Mouse (Mus musculus): ENCODE results near the gene Syce2. TPM values are rescaled to one million over a fixed set of nuclear protein-coding genes. Genes with fewer than 3 reads are reported as not detected.

Syce2 gene
- polyA plus RNA-seq, 1 experiment from 2014 or later, result 160 TPM

DNA sequence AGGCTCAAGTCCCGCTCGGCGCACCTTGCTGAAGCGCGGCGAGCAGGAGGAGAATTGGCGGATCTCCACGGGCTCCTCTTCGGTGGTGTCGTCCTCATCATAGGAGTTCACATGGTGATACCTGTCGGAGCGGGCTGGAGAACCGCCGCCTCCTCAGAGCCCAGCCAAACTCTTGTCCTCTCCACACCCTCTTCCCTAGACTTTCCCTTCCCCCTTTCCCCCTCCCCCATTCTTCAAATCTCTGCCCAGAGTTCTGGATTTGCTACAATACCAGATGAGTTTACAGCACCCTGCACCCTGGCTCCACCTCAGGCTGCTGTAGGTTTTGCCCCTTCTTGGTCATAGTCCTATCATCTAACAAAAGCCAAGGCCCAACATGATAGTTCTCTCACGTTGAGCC, 46.7 kb downstream of the Syce2 start:
- no peak for DNase-seq (ENCODE audit: low spot score)
- Histone ChIP-seq H3K36me3 (ENCODE audit: control insufficient read depth, insufficient read depth, low read length) (no peaks in the 10 kb centered on the region), H3K27ac (ENCODE audit: low read depth, low read length) (no peak overlapping the region), H3K27me3 (replicated peaks; ENCODE audit: control insufficient read depth, insufficient read depth, low read length) (peaks cover 28% of the 10 kb centered on the region), H3K9me3 (ENCODE audit: control insufficient read depth, low read length) (no peaks in the 10 kb centered on the region), H3K4me2 (no peak overlapping the region), H3K9ac (ENCODE audit: low read depth, low read length) (no peak overlapping the region), H3K4me1 (replicated peaks; ENCODE audit: control insufficient read depth, insufficient read depth, low read length) (peaks cover 2% of the 10 kb centered on the region; the same call in 1 of the 2 replicates), H3K4me3 (ENCODE audit: low read depth, low read length) (no peak overlapping the region)
- no peak for ATAC-seq (replicated peaks; ENCODE audit: low FRiP score)
- 83% methylated on average over 15 of the region's 15 CpGs for WGBS

DNA sequence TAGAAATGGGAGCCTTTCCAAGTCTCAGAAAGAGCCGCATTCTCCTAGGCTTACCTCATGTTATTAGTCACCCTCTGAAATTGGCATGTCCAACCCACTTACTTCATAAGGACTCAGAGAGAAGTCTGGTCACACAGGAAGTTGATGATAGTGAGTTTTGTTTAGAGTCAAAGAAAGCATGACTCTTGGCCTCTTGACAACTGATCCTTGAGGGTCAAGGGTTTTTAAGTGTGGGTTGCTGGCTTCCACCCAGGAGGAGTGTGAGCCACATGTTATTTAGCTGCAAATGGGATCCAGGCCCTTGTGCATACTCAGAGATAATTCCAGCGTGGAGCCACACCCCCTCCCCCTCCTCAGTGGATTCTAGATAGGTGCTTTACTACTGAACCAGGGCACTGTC, 49.7 kb downstream of the Syce2 start:
- H3K36me3 ChIP-seq (ENCODE audit: control insufficient read depth, insufficient read depth, low read length), result no peaks in the 10 kb centered on the region
- 58% methylated on average over 2 of the region's 2 CpGs for WGBS
- no peak overlapping the region for H3K27ac ChIP-seq (ENCODE audit: low read depth, low read length)
- no peak overlapping the region for H3K4me3 ChIP-seq (ENCODE audit: low read depth, low read length)
- no peak overlapping the region for H3K9ac ChIP-seq (ENCODE audit: low read depth, low read length)
- ATAC-seq (replicated peaks; ENCODE audit: low FRiP score) (no peak), DNase-seq (ENCODE audit: low spot score) (no peak)
- H3K27me3 ChIP-seq (replicated peaks; ENCODE audit: control insufficient read depth, insufficient read depth, low read length), result peaks cover 32% of the 10 kb centered on the region
- H3K4me2 ChIP-seq, result no peak overlapping the region
- no peaks in the 10 kb centered on the region for H3K9me3 ChIP-seq (ENCODE audit: control insufficient read depth, low read length)
- 0 out of 2 replicates have a peak, but pooled peaks cover 2% of the 10 kb centered on the region for H3K4me1 ChIP-seq (replicated peaks; ENCODE audit: control insufficient read depth, insufficient read depth, low read length)

DNA sequence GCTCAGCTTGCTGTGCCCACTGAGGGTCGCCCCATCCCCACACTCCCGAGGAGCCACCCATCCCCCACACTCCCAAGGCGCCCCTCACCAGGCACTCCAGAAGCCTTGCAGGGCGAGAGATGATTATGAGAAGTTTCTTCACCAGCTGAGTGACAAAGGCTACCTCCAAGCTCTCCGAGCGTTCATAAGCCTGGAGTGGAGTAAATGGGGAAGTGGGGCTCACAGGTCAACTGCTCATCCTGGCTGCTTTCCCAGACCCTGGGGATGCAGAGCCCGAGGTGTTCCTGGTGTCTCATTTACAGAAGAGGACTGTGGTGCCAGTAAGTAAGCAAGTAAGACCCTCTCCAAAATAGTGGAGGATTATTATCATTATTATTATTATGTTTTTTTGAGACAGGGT, 53.6 kb downstream of the Syce2 start:
- H3K4me3 ChIP-seq (ENCODE audit: low read depth, low read length), result no peak overlapping the region
- ATAC-seq (replicated peaks; ENCODE audit: low FRiP score) (no peak), DNase-seq (ENCODE audit: low spot score) (no peak)
- H3K4me2 ChIP-seq, result no peak overlapping the region
- H3K4me1 ChIP-seq (replicated peaks; ENCODE audit: control insufficient read depth, insufficient read depth, low read length), result peaks cover 8% of the 10 kb centered on the region
- 58% methylated on average over 7 of the region's 7 CpGs for WGBS
- H3K9ac ChIP-seq (ENCODE audit: low read depth, low read length), result no peak overlapping the region
- H3K27ac ChIP-seq (ENCODE audit: low read depth, low read length), result no peak overlapping the region
- peaks cover 39% of the 10 kb centered on the region for H3K27me3 ChIP-seq (replicated peaks; ENCODE audit: control insufficient read depth, insufficient read depth, low read length)
- no peaks in the 10 kb centered on the region for H3K36me3 ChIP-seq (ENCODE audit: control insufficient read depth, insufficient read depth, low read length)
- no peaks in the 10 kb centered on the region for H3K9me3 ChIP-seq (ENCODE audit: control insufficient read depth, low read length)

DNA sequence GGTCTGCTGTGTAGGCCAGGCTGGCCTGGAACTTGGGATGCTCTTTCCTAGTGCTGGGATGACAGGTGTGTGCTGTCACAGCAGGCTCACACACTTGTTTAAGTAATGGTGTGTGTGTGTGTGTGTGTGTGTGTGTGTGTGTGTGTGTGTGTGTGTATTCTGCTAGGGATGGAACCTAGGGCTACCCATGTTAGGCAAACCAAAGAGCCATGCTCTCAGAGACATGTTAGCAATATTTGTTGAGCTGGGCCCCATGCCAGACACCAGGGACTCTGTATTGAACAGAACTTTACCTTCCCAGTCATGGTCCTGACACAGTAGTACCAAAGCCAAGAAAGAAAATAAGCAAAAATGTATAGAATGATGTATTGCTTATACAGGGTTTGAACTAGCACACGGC, 55.6 kb downstream of the Syce2 start:
- WGBS, result 66% methylated on average over 1 of the region's 1 CpGs
- Histone ChIP-seq H3K27me3 (replicated peaks; ENCODE audit: control insufficient read depth, insufficient read depth, low read length) (peaks cover 56% of the 10 kb centered on the region), H3K4me3 (ENCODE audit: low read depth, low read length) (no peak overlapping the region), H3K27ac (ENCODE audit: low read depth, low read length) (no peak overlapping the region), H3K9ac (ENCODE audit: low read depth, low read length) (no peak overlapping the region), H3K4me2 (no peak overlapping the region), H3K4me1 (replicated peaks; ENCODE audit: control insufficient read depth, insufficient read depth, low read length) (peaks cover 6% of the 10 kb centered on the region), H3K36me3 (ENCODE audit: control insufficient read depth, insufficient read depth, low read length) (no peaks in the 10 kb centered on the region), H3K9me3 (ENCODE audit: control insufficient read depth, low read length) (no peaks in the 10 kb centered on the region)
- DNase-seq (ENCODE audit: low spot score) (no peak), ATAC-seq (replicated peaks; ENCODE audit: low FRiP score) (no peak)

DNA sequence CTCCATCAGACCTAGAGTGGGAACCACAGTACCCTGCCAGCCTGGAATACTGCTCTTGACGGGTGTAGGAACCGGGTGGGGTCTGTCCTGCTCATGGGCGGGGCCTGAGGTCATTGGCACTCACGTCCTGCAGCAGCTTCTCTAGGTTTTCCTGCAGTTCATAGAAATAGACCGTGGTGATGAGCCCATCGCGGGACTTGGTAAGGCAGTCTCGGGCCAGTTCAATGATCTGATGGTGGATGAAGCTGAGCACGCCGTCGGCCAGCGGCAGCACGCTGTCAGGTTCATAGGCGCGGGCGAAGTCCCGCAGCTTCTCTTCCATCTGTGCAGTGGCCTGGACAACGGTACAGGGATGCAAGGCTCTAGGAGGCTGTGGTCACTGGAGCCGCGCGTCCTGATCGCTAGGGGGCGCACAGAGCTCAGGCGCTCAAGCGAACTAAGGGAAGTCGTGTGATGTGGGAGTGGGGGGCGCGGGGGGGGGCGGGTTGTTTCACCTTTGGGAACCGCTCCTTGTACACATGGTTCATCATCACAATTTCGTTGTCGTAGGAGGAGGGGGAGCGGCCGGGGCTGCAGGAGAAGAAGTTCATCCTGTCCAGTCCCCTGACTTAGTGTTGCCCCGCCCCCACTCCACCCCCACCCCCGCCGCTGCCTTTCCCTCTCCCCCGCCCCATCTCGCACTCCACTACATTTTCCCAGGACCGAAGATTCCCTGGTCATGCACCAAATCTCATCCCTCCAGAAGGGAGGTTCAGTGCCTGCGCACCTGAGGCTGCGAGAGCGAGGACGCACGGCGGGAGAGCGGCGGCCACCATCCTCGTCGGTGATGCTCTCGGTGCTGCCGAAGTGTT, 56.8 kb downstream of the Syce2 start:
- DNase-seq (ENCODE audit: low spot score) (peak; percentile 65), ATAC-seq (replicated peaks; ENCODE audit: low FRiP score) (peak; percentile 58; the same call in 1 of the 2 replicates)
- H3K4me3 ChIP-seq (ENCODE audit: low read depth, low read length), result peak overlapping the region; percentile 35
- H3K27me3 ChIP-seq (replicated peaks; ENCODE audit: control insufficient read depth, insufficient read depth, low read length), result peaks cover 57% of the 10 kb centered on the region
- H3K4me2 ChIP-seq, result peak overlapping the region; percentile 59
- no peak overlapping the region for H3K9ac ChIP-seq (ENCODE audit: low read depth, low read length)
- 5% methylated on average over 52 of the region's 52 CpGs for WGBS
- no peaks in the 10 kb centered on the region for H3K9me3 ChIP-seq (ENCODE audit: control insufficient read depth, low read length)
- H3K36me3 ChIP-seq (ENCODE audit: control insufficient read depth, insufficient read depth, low read length), result no peaks in the 10 kb centered on the region
- peaks cover 6% of the 10 kb centered on the region for H3K4me1 ChIP-seq (replicated peaks; ENCODE audit: control insufficient read depth, insufficient read depth, low read length)
- H3K27ac ChIP-seq (ENCODE audit: low read depth, low read length), result no peak overlapping the region

DNA sequence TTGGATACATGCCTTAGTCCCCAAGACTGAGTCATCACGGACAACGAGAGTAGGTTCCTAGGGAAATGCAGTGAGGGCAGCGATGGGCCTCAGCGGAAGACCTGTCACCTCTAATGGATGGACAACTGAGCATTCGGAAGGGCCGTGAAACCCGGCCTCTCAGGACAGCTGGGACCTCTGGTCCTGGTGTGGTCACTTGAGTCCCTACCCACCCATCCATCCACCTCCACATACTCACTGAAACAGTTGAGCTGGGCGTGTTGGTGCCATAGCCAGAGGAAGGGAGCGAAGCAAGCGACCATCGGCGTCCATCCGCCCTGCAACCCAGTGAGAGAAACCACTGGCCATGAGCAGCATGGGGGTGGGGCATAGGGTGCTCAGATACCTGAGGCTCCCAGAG, 58.7 kb downstream of the Syce2 start:
- H3K36me3 ChIP-seq (ENCODE audit: control insufficient read depth, insufficient read depth, low read length), result no peaks in the 10 kb centered on the region
- H3K4me1 ChIP-seq (replicated peaks; ENCODE audit: control insufficient read depth, insufficient read depth, low read length), result peaks cover 15% of the 10 kb centered on the region
- H3K27me3 ChIP-seq (replicated peaks; ENCODE audit: control insufficient read depth, insufficient read depth, low read length), result peaks cover 67% of the 10 kb centered on the region
- H3K9me3 ChIP-seq (ENCODE audit: control insufficient read depth, low read length), result no peaks in the 10 kb centered on the region
- no peak overlapping the region for H3K27ac ChIP-seq (ENCODE audit: low read depth, low read length)
- no peak overlapping the region for H3K4me3 ChIP-seq (ENCODE audit: low read depth, low read length)
- ATAC-seq (replicated peaks; ENCODE audit: low FRiP score), result no peak
- no peak overlapping the region for H3K4me2 ChIP-seq
- WGBS, result 85% methylated on average over 13 of the region's 13 CpGs
- DNase-seq (ENCODE audit: low spot score), result no peak
- no peak overlapping the region for H3K9ac ChIP-seq (ENCODE audit: low read depth, low read length)

DNA sequence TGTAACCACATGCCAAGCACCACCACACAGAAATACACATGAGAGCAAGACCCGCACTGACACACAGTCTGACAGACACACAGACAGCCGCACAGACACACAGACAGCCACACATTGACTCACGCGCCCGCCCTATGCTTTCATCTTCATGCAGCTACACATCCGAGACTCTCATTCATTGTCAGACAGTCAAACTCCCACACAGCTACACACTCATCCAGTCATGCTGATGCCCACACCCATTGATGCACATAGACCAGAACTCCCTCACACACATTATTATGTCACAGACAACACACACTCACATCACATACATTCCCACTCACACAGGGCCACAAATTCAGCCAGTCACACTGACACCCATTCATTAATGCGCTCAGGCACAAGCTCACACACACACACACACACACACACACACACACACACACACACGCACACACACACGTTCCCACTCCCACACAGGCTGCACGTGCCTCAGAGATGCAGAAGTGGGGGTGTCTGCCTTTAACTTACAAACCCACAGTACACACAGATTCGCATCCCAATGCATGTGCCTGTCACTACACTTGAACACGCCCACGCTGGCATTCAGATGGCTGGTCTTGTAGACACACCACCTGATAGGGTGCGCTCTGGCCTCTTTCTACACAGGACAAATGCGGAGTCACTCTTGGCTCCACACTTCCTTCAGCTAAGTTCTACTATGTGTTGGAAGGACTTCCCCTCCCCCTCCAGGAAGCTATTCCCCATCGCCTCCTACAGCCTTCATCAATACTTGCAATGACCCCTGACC, 62.1 kb downstream of the Syce2 start:
- 76% methylated on average over 16 of the region's 16 CpGs for WGBS
- Histone ChIP-seq H3K27ac (ENCODE audit: low read depth, low read length) (no peak overlapping the region), H3K4me1 (replicated peaks; ENCODE audit: control insufficient read depth, insufficient read depth, low read length) (peaks cover 18% of the 10 kb centered on the region), H3K36me3 (ENCODE audit: control insufficient read depth, insufficient read depth, low read length) (no peaks in the 10 kb centered on the region), H3K4me3 (ENCODE audit: low read depth, low read length) (no peak overlapping the region), H3K9ac (ENCODE audit: low read depth, low read length) (no peak overlapping the region), H3K4me2 (no peak overlapping the region), H3K9me3 (ENCODE audit: control insufficient read depth, low read length) (no peaks in the 10 kb centered on the region), H3K27me3 (replicated peaks; ENCODE audit: control insufficient read depth, insufficient read depth, low read length) (peaks cover 82% of the 10 kb centered on the region)
- no peak for ATAC-seq (replicated peaks; ENCODE audit: low FRiP score)
- no peak for DNase-seq (ENCODE audit: low spot score)

DNA sequence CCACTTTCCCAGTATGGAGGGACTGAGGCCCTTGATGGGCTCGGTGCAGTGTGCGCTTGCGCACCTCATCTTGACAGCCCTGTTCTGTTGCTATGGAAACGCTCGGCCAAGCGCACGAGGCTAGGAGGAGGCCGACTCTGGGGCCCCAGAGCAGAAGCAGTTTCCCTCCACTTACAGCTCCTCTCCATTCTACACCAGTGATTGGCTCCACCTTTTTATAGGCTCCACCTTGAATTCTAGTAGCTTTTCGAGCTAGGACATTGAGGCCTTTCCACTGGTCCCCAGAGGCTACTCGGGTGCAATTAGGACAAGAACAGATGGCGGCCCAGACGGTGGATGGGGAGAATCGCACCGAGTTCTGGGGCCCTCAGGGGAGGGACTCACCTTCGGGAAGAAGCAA, 62.9 kb downstream of the Syce2 start:
- H3K4me2 ChIP-seq, result no peak overlapping the region
- DNase-seq (ENCODE audit: low spot score) (no peak), ATAC-seq (replicated peaks; ENCODE audit: low FRiP score) (no peak)
- no peaks in the 10 kb centered on the region for H3K9me3 ChIP-seq (ENCODE audit: control insufficient read depth, low read length)
- H3K27ac ChIP-seq (ENCODE audit: low read depth, low read length), result no peak overlapping the region
- no peak overlapping the region for H3K9ac ChIP-seq (ENCODE audit: low read depth, low read length)
- peaks cover 18% of the 10 kb centered on the region for H3K4me1 ChIP-seq (replicated peaks; ENCODE audit: control insufficient read depth, insufficient read depth, low read length)
- WGBS, result 6% methylated on average over 15 of the region's 15 CpGs
- H3K36me3 ChIP-seq (ENCODE audit: control insufficient read depth, insufficient read depth, low read length), result no peaks in the 10 kb centered on the region
- H3K27me3 ChIP-seq (replicated peaks; ENCODE audit: control insufficient read depth, insufficient read depth, low read length), result peaks cover 73% of the 10 kb centered on the region
- H3K4me3 ChIP-seq (ENCODE audit: low read depth, low read length), result no peak overlapping the region
